Mouse (Mus musculus) layer of hippocampus, adult 9-10 months (tissue): Measurements from ENCODE around the gene Elp4.

Source experiments
- DNase-seq: peaks from one replicate; pipeline ENCODE4 v3.0.0; 2022; ENCODE audit warnings: low spot score

Elp4 gene

GRCm38 (mm10) chr2:105669881-105670730, 234.3 kb downstream of the Elp4 start:
- no peak for DNase-seq

DNA sequence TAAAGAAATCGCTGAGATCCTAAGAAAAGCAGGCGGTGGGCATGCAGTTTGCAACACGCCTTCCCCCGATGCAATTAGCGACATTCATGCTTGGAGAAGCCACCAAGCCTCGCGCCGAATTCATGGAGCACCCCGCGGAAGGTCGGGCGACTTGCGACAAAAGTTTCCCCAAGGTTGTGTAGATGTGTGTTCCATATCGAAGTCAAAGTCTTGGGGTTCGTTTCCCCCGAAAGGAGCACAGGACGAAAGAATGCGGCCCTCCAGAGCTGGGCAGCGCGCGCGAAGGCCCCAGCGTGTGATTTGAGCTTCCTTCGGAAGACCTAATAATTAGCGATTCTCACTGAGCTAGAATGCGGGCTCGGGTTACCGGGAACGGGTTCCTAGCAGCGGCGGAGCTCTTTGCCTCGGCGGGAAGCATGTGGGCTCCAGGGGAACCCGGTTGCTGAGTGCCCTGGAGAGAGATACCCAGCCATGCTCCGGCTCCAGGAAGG, 234.9 kb downstream of the Elp4 start:
- DNase-seq = no peak

- DNase-seq = no peak
These were observed 235.8 kb downstream of the Elp4 start, which contains the start of gene Pax6 for GRCm38 (mm10) chr2:105668271-105669270. TSS of gene Pax6 (plus strand) at chr2:105668900.

DNA sequence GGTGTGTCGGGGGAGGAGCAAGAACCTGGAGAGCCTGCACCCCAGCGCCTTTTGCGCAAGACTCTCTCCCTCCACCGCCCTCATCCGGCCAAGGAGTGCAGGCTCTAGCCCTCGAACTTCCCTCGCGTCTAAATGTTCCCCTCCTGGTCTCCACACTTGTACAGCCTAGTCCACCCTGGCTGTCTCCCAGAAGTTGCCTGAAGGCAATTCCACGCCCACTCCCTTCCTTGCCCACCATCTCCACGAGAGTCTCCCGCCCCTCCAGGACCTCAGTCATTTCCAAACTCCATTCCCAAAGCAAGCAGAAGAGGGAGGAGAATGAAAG, 236.8 kb downstream of the Elp4 start:
- no peak for DNase-seq

- no peak for DNase-seq
These were observed 237.4 kb downstream of the Elp4 start for GRCm38 (mm10) chr2:105666763-105667625.

DNA sequence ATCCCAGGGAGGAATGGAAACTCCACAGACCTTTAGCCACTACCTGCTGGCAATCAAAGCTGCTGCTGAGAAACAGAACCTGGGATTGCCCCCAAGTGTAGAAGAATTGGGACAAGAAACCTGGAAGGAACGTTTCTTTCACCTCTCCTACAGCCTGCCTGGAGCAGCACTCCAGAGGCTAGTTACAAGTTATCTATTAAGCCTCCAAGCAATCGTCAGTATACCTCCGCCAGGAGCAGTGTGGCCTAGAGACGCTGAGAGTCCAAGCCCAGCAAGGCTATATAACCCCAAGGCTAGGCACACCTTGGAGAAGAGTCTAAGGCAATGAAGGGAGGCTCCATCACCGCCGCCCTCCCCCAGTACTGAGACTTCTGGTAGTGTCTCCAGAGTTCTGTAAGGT, 238.0 kb downstream of the Elp4 start:
- no peak for DNase-seq

- no peak for DNase-seq
These were observed 238.7 kb downstream of the Elp4 start for GRCm38 (mm10) chr2:105665491-105666250.

DNA sequence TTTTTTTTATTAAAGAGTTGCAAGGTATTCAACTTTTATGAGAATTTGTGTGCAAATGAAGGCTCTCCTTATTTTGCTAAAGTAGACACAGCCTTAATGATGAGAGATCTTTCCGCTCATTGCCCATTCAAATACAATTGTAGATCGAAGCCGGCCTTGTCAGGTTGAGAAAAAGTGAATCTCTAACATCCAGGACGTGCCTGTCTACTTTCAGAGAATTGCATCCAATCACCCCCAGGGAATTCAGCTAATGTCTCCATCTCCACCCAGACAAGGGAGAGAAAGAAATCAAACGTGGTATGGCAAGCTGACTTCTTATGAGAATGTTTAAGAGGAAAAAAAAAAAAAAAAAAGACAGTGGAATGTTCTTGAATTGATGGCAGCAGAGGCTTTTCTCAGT, 239.4 kb downstream of the Elp4 start:
- DNase-seq = no peak

- no peak for DNase-seq
These were observed 241.3 kb downstream of the Elp4 start for GRCm38 (mm10) chr2:105663101-105663511.

DNA sequence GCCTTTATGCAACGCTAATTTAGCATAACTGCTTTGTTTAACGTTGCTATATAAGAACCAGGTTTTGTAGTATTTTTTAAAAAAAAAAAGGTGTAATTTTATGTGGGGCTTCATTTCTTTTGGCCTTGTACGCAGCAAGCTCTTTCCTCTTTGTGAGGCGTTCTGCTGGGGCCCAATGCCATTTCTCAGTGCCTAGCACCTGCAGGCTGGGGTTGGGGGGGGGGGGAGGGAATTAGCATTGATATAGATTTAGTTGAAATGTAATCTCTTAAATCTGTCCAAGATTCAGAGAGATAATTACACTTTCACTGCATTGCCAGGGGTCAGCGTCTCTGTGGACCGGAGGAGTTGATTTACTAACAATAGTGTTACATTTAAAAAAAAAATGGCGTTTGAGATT, 241.8 kb downstream of the Elp4 start:
- no peak for DNase-seq

DNA sequence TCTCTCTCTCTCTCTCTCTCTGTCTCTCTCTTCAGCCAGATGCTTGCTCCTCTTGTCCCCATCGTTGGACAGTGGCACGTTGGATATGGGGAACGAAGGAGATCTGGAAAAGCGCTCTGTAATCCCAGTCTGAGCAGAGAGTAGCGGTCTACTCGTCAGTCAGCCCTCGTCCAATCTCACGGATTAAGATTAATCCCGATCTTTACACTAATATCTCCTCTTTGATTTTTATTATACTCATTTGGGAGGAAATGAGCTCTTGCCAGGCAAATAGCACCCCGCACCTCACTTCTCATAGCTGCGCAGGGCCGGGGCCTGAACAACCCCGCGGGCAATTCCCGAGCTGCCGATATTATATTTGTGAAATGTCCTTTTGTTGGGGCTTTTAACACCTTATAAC, 242.2 kb downstream of the Elp4 start:
- no peak for DNase-seq

GRCm38 (mm10) chr2:105661623-105662066, 242.7 kb downstream of the Elp4 start:
- no peak for DNase-seq

- DNase-seq = no peak
These were observed 243.3 kb downstream of the Elp4 start for GRCm38 (mm10) chr2:105660874-105661622.

- DNase-seq = no peak
These were observed 244.2 kb downstream of the Elp4 start for GRCm38 (mm10) chr2:105659926-105660873.

DNA sequence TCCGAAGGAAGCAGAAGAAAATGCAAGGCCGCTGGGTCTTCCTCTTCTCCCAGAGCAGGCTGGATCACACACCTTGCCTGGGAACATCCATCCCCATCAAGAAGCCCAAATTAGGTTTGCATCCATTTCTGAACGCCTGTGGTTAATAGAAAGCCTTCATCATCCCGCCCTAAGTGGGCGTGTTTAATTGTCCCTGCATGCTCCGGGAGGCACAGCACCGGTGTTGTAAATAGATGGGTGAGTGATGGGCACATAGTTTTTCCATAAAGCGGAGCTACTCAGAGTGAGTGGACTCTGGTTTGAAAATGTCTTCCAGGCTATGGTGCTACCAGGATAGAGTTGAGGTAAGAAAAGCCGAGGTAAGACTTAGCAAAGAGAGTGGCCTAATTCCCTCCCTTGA, 245.0 kb downstream of the Elp4 start:
- DNase-seq = no peak

DNA sequence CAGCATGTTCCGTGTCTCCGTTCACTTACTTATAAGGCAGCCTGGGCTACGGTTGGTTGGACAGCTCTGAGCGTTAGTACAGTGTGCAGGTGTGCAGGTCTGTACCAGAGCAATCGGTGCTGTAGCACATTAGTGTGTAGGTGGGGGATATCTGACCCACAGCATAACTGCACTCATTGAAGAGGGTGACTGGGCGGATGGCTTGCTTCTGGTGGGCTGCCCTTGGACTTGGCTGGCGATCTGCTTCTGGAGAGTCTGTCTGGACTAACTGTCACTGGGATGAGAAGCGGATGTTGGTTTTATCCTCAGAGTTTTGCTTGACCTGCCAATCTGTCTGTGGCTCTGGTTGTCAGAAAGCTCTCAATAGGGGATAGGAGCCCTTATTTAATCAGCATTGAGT, 247.9 kb downstream of the Elp4 start:
- DNase-seq = no peak
